Mouse (Mus musculus): ENCODE results near the gene Dlg2.

DNA sequence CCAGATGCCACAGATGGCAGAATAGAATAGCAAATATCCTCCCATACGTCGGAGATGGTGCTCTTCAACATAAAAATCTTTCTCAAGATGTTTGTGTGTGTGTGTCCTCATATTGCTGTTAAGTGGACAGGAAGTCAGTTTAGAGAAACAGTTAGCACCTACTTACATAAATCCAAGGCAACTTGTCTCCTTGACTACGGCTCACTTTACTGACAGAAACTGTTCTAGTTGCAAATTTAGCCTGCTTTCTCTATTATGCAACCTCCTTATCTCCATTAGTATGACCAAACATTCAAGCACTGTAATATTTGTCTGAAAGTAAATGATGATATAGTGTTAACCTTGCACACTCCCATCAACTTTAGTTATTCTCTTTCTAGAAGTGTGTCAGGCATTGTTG lies 905.8 kb downstream of the Dlg2 start:
- TF ChIP-seq FLI1 (IDR thresholded peaks at IDR 0.05; ENCODE audit: low read length) (no peak), GATA1 (IDR thresholded peaks at IDR 0.05; ENCODE audit: borderline replicate concordance, low read length) (no peak)
